Mouse (Mus musculus) frontal cortex, adult (tissue): ENCODE measurements at regions not wholly inside any gene's neighbourhood (a gene's known extent, or its start where the extent isn't known, plus 50 kb on each side); places are given as distances from the start of the nearest gene placed in this dataset.

Experiments used
- ATAC-seq: cut with Nextera tagmentation; 2 replicates; pipeline ENCODE4 v1.9.2; 2017; ENCODE audit warnings: mild to moderate bottlenecking, moderate library complexity, mixed read lengths; ENCODE audit not compliant: low TSS enrichment

- no peak for ATAC-seq
Observed at GRCm38 (mm10) chrX:98375437-98375836, 226.9 kb downstream of the Ar start.

GRCm38 (mm10) chrX:98380247-98380905 lies 231.8 kb downstream of the Ar start:
- peak; percentile 40; the same call in 1 of the 2 replicates for ATAC-seq

- ATAC-seq = peak; percentile 97
Observed at GRCm38 (mm10) chrX:98384017-98384416, 235.4 kb downstream of the Ar start.

DNA sequence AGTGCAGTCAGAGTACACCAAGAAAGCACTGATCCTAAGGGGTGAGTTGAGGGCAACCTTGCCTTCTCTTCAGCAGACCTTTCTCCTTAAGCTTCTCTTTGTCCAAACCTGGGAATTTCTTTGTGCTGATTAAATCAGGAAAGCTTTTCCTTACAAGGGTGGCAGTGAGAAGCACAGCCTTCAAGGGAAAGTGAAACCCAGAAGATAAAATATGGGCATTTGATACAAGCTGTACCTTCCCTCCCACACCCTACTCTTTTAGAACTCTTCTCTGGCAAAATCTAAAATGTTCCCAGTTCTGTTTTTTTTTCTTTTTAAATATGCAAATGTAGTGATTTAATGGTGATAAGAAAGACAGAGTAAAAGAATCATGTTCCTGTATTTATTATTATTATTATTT lies 243.8 kb downstream of the Ar start:
- peak; percentile 99 for ATAC-seq

DNA sequence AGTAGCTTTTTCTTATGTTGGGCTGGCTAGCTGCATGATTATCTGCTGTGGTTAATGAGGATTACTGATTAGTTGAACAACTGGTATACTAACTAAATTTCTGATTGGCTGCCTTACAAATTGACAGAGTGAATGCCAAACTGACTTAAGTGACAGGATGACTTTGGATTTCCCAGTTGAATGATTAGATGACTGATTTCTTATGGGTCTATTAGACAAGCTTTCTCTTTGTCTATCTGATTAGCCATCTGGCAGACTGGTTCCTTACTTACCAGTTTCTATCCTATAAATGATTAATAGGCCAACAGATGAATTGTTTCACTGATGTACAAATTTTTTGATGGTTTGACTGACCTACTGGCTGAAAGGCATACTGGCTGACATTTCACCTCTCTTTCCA lies 260.5 kb downstream of the Ar start:
- no peak for ATAC-seq

DNA sequence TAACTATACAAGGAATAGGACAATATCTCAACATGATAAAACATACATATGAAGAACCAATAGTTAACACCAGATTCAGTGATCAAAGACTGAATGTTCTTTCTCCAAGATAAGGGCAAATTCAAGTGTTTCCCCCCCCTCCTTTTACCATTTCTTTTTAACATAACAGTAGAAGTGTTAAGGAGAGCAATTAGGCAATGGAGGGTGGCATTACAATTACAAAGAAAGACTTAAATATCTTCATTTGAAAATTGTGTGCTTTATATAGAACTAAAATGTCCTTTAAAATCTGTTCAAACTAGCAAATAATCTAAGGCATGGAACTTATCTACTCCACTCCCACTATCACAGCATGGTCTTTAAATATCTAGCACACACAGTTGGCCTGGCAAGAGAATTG lies 270.9 kb downstream of the Ar start:
- no peak for ATAC-seq

- ATAC-seq = no peak
Observed at GRCm38 (mm10) chrX:98452026-98452425, 303.5 kb downstream of the Ar start.

- no peak for ATAC-seq
Observed at GRCm38 (mm10) chrX:98476473-98477254, 328.1 kb downstream of the Ar start.
